Mouse (Mus musculus) intestine, embryonic 16.5 days (tissue): ENCODE data around the gene Pla2g15. TPM values are rescaled to one million over a fixed set of nuclear protein-coding genes. Genes with fewer than 3 reads are reported as not detected.
A peak's percentile ranks its signal among the peaks of the same experiment; 100 is the strongest.

ENCODE experiments used
- ATAC-seq: fragments of 200-750 bp; cut with Nextera tagmentation; 2 replicates; pipeline ENCODE4 v1.8.0; 2017; ENCODE audit warnings: moderate TSS enrichment, moderate library complexity
- H3K27ac ChIP-seq: fragments of 300-500 bp; sonication (generic); 2 replicates; pipeline ENCODE4 v1.5.1; 2014; ENCODE audit warnings: mild to moderate bottlenecking, low read length
- H3K27me3 ChIP-seq: fragments of 300-500 bp; sonication (generic); replicated peaks from 2 replicates; pipeline ENCODE4 v1.6.1; 2014; ENCODE audit warnings: low read length, control low read depth, mixed read lengths; ENCODE audit not compliant: control insufficient read depth, insufficient read depth
- H3K36me3 ChIP-seq: fragments of 300-500 bp; sonication (generic); 2 replicates; pipeline ENCODE4 v1.6.1; 2014; ENCODE audit warnings: low read length, control low read depth; ENCODE audit not compliant: control insufficient read depth, insufficient read depth
- H3K4me1 ChIP-seq: fragments of 300-500 bp; sonication (generic); 2 replicates; pipeline ENCODE4 v1.6.1; 2014; ENCODE audit warnings: low read length, control low read depth, mixed read lengths; ENCODE audit not compliant: control insufficient read depth, insufficient read depth
- H3K4me2 ChIP-seq: fragments of 300-500 bp; sonication (generic); 2 replicates; pipeline ENCODE4 v1.6.1; 2014; ENCODE audit warnings: low read depth, low read length, control low read depth
- H3K4me3 ChIP-seq: fragments of 300-500 bp; sonication (generic); 2 replicates; pipeline ENCODE4 v1.5.1; 2014; ENCODE audit warnings: mild to moderate bottlenecking, low read length
- H3K9ac ChIP-seq: fragments of 300-500 bp; sonication (generic); 2 replicates; pipeline ENCODE4 v1.6.1; 2014; ENCODE audit warnings: low read depth, low read length
- H3K9me3 ChIP-seq: fragments of 300-500 bp; sonication (generic); 2 replicates; pipeline ENCODE4 v1.6.1; 2016; ENCODE audit warnings: low read length, control low read depth; ENCODE audit not compliant: control insufficient read depth
- WGBS: fragments of 180-500 bp; shearing (Covaris S2); extraction: QIAGEN DNeasy Blood & Tissue Kit; methylation state at CpG from one replicate; pipeline ENCODE4 v1.1.7; 2014; 5-methylcytosine and 5-hydroxymethylcytosine counted together
- polyA plus RNA-seq: library from polyadenylated mRNA; unstranded; fragments of >200 nt; fragmentation: Nextera tagmentation; extraction: Ambion mirVana; gene quantifications from 2 replicates; pipeline ENCODE4 v1.2.1, GENCODE M21; 2015

Pla2g15 gene
- polyA plus RNA-seq: 10.1 and 10.7 TPM in 2 replicates

- Histone ChIP-seq H3K9me3 (no peaks in the 10 kb centered on the region), H3K4me3 (peak within 1 kb of the TSS; percentile 87), H3K27ac (peak within 1 kb of the TSS; percentile 54; the same call in 1 of the 2 replicates), H3K36me3 (no peaks in the 10 kb centered on the region), H3K9ac (peak within 1 kb of the TSS; percentile 81), H3K27me3 (no peaks in the 10 kb centered on the region), H3K4me2 (peak within 1 kb of the TSS; percentile 81), H3K4me1 (peaks cover 10% of the 10 kb centered on the region)
- ATAC-seq: peak; percentile 97
- 1% methylated on average over 38 of the region's 38 CpGs for WGBS
These were observed at the start of gene Pla2g15 for GRCm38 (mm10) chr8:106149801-106150652. Gene Pla2g15 (plus strand): TSS chr8:106150399.

GRCm38 (mm10) chr8:106102321-106102720 lies 47.9 kb upstream of the Pla2g15 start:
- WGBS: 89% methylated on average over 4 of the region's 4 CpGs
- Histone ChIP-seq H3K4me3 (no peak overlapping the region), H3K4me2 (no peak overlapping the region), H3K4me1 (no peaks in the 10 kb centered on the region), H3K9me3 (no peaks in the 10 kb centered on the region), H3K9ac (no peak overlapping the region), H3K27ac (no peak overlapping the region), H3K27me3 (no peaks in the 10 kb centered on the region), H3K36me3 (peaks cover 5% of the 10 kb centered on the region; the same call in 1 of the 2 replicates)
- no peak for ATAC-seq

- H3K27ac ChIP-seq: no peak overlapping the region
- no peaks in the 10 kb centered on the region for H3K27me3 ChIP-seq
- H3K4me1 ChIP-seq: no peaks in the 10 kb centered on the region
- no peak overlapping the region for H3K9ac ChIP-seq
- no peak overlapping the region for H3K4me3 ChIP-seq
- WGBS: 83% methylated on average over 2 of the region's 2 CpGs
- no peak overlapping the region for H3K4me2 ChIP-seq
- peaks cover 5% of the 10 kb centered on the region; the same call in 1 of the 2 replicates for H3K36me3 ChIP-seq
- no peaks in the 10 kb centered on the region for H3K9me3 ChIP-seq
- no peak for ATAC-seq
These were observed 46.3 kb upstream of the Pla2g15 start for GRCm38 (mm10) chr8:106103888-106104287.

GRCm38 (mm10) chr8:106106193-106106592 lies 44.0 kb upstream of the Pla2g15 start:
- no peaks in the 10 kb centered on the region for H3K4me1 ChIP-seq
- no peak overlapping the region for H3K4me3 ChIP-seq
- peaks cover 3% of the 10 kb centered on the region; the same call in 1 of the 2 replicates for H3K36me3 ChIP-seq
- ATAC-seq: no peak
- WGBS: 89% methylated on average over 1 of the region's 1 CpGs
- no peaks in the 10 kb centered on the region for H3K27me3 ChIP-seq
- H3K9ac ChIP-seq: no peak overlapping the region
- no peak overlapping the region for H3K27ac ChIP-seq
- H3K4me2 ChIP-seq: no peak overlapping the region
- no peaks in the 10 kb centered on the region for H3K9me3 ChIP-seq

GRCm38 (mm10) chr8:106108080-106108479 lies 42.1 kb upstream of the Pla2g15 start:
- Histone ChIP-seq H3K4me1 (no peaks in the 10 kb centered on the region), H3K27me3 (no peaks in the 10 kb centered on the region), H3K9ac (no peak overlapping the region), H3K36me3 (peaks cover 3% of the 10 kb centered on the region; the same call in 1 of the 2 replicates), H3K4me2 (no peak overlapping the region), H3K4me3 (no peak overlapping the region), H3K27ac (no peak overlapping the region), H3K9me3 (no peaks in the 10 kb centered on the region)
- 97% methylated on average over 4 of the region's 4 CpGs for WGBS
- no peak for ATAC-seq

- ATAC-seq: no peak
- Histone ChIP-seq H3K9ac (no peak overlapping the region), H3K27ac (no peak overlapping the region), H3K27me3 (no peaks in the 10 kb centered on the region), H3K9me3 (no peaks in the 10 kb centered on the region), H3K4me2 (no peak overlapping the region), H3K36me3 (peaks cover 3% of the 10 kb centered on the region; the same call in 1 of the 2 replicates), H3K4me1 (no peaks in the 10 kb centered on the region), H3K4me3 (no peak overlapping the region)
- 97% methylated on average over 3 of the region's 3 CpGs for WGBS
These were observed 41.5 kb upstream of the Pla2g15 start for GRCm38 (mm10) chr8:106108729-106109128.

GRCm38 (mm10) chr8:106112041-106112440 lies 38.2 kb upstream of the Pla2g15 start:
- H3K4me3 ChIP-seq: no peak overlapping the region
- H3K27me3 ChIP-seq: no peaks in the 10 kb centered on the region
- H3K4me1 ChIP-seq: no peaks in the 10 kb centered on the region
- H3K27ac ChIP-seq: no peak overlapping the region
- WGBS: 82% methylated on average over 2 of the region's 2 CpGs
- ATAC-seq: no peak
- H3K9ac ChIP-seq: no peak overlapping the region
- H3K36me3 ChIP-seq: peaks cover 3% of the 10 kb centered on the region
- no peak overlapping the region for H3K4me2 ChIP-seq
- H3K9me3 ChIP-seq: no peaks in the 10 kb centered on the region

GRCm38 (mm10) chr8:106112514-106112913 lies 37.7 kb upstream of the Pla2g15 start:
- H3K9me3 ChIP-seq: no peaks in the 10 kb centered on the region
- no peak overlapping the region for H3K27ac ChIP-seq
- peaks cover 3% of the 10 kb centered on the region for H3K36me3 ChIP-seq
- no peaks in the 10 kb centered on the region for H3K4me1 ChIP-seq
- no peaks in the 10 kb centered on the region for H3K27me3 ChIP-seq
- ATAC-seq: no peak
- H3K4me2 ChIP-seq: no peak overlapping the region
- WGBS: 70% methylated on average over 1 of the region's 1 CpGs
- no peak overlapping the region for H3K4me3 ChIP-seq
- H3K9ac ChIP-seq: no peak overlapping the region

GRCm38 (mm10) chr8:106115897-106116296 lies 34.3 kb upstream of the Pla2g15 start:
- Histone ChIP-seq H3K27ac (no peak overlapping the region), H3K27me3 (no peaks in the 10 kb centered on the region), H3K4me1 (no peaks in the 10 kb centered on the region), H3K9ac (no peak overlapping the region), H3K4me2 (no peak overlapping the region), H3K4me3 (no peak overlapping the region), H3K9me3 (no peaks in the 10 kb centered on the region), H3K36me3 (peaks cover 3% of the 10 kb centered on the region)
- ATAC-seq: no peak
- 93% methylated on average over 3 of the region's 3 CpGs for WGBS
